Mouse (Mus musculus) CH12.LX (cell line): ENCODE results near the gene Epx. TPM values are rescaled to one million over a fixed set of nuclear protein-coding genes. Genes with fewer than 3 reads are reported as not detected.

Experiments
- DNase-seq: peaks from one replicate; pipeline ENCODE4 v3.0.0-alpha.2; 2013; ENCODE audit errors: extremely low read depth
- H3K27ac ChIP-seq: 2 replicates; pipeline ENCODE4 v1.5.1; 2012; ENCODE audit warnings: low read depth, mild to moderate bottlenecking, control low read depth, moderate library complexity; ENCODE audit not compliant: insufficient read depth
- H3K27me3 ChIP-seq: replicated peaks from 2 replicates; pipeline ENCODE3; 2012; ENCODE audit warnings: inconsistent platforms
- H3K36me3 ChIP-seq, 2 experiments: replicated peaks in 1 of 2; 2 replicates each; pipeline versions ENCODE3 to v1.6.1; 2012; ENCODE audit warnings: inconsistent platforms in 1 of 2, low read length in 1 of 2, mild to moderate bottlenecking in 1 of 2, mixed read lengths in 1 of 2, moderate library complexity in 1 of 2; ENCODE audit not compliant: control insufficient read depth in 1 of 2, insufficient read depth in 1 of 2
- H3K4me1 ChIP-seq, 2 experiments: 2 replicates each; pipeline ENCODE4 v1.6.1; 2012; ENCODE audit warnings: inconsistent platforms in 1 of 2, moderate library complexity in 1 of 2; ENCODE audit not compliant: insufficient read depth in 2 of 2, control insufficient read depth in 1 of 2
- H3K4me2 ChIP-seq: 2 replicates; pipeline ENCODE4 v1.6.1; 2012; ENCODE audit warnings: low read depth, mild to moderate bottlenecking, control low read depth; ENCODE audit not compliant: poor library complexity, insufficient read depth, severe bottlenecking
- H3K4me3 ChIP-seq, 3 experiments: fragments of 150-350 bp in 1 of 3; sonication (generic) in 1 of 3; replicated peaks in 1 of 3; 2 replicates each; pipeline versions ENCODE3 to v1.5.1; 2011 to 2012; ENCODE audit warnings: low read depth in 2 of 3, low read length in 2 of 3, mild to moderate bottlenecking in 2 of 3, moderate library complexity in 2 of 3, control low read depth in 1 of 3, improper control_type of control experiment in 1 of 3, inconsistent platforms in 1 of 3, mixed read lengths in 1 of 3; ENCODE audit not compliant: poor library complexity in 1 of 3
- H3K79me2 ChIP-seq: replicated peaks from 2 replicates; pipeline ENCODE4 v1.6.1; 2012; ENCODE audit warnings: mild to moderate bottlenecking, moderate library complexity; ENCODE audit not compliant: control insufficient read depth, poor library complexity, insufficient read depth, severe bottlenecking; ENCODE audit errors: extremely low read depth
- H3K9ac ChIP-seq: 2 replicates; pipeline ENCODE4 v1.6.1; 2012; ENCODE audit warnings: low read depth, mild to moderate bottlenecking, control low read depth, moderate library complexity; ENCODE audit not compliant: insufficient read depth
- H3K9me3 ChIP-seq: replicated peaks from 2 replicates; pipeline ENCODE3; 2012; ENCODE audit warnings: low read length, inconsistent platforms, mixed read lengths
- BHLHE40 ChIP-seq: IDR thresholded peaks from 2 replicates; pipeline ENCODE4 v1.6.1; 2011; ENCODE audit warnings: mild to moderate bottlenecking, low read depth, low read length, improper control_type of control experiment
- CHD1 ChIP-seq: IDR thresholded peaks from 2 replicates; pipeline ENCODE4 v1.6.1; 2012; ENCODE audit warnings: low read depth, low read length, improper control_type of control experiment, inconsistent platforms
- CHD2 ChIP-seq: IDR thresholded peaks from 2 replicates; pipeline ENCODE4 v1.6.1; 2011; ENCODE audit warnings: low read length, improper control_type of control experiment
- CTCF ChIP-seq, 2 experiments: IDR thresholded peaks in 1 of 2; conservative IDR thresholded peaks in 1 of 2; 2 replicates each; pipeline ENCODE4 v1.5.1; 2011 to 2012; ENCODE audit warnings: low read depth in 2 of 2, low read length in 2 of 2, improper control_type of control experiment in 1 of 2, inconsistent platforms in 1 of 2, mild to moderate bottlenecking in 1 of 2, moderate library complexity in 1 of 2
- E2F4 ChIP-seq: IDR thresholded peaks from 2 replicates; pipeline ENCODE4 v1.6.1; 2011; ENCODE audit warnings: low read depth, low read length, improper control_type of control experiment; ENCODE audit not compliant: insufficient replicate concordance
- ELF1 ChIP-seq: IDR thresholded peaks from 2 replicates; pipeline ENCODE4 v1.6.1; 2014; ENCODE audit warnings: low read depth, mild to moderate bottlenecking, inconsistent platforms, low read length, improper control_type of control experiment
- ETS1 ChIP-seq: conservative IDR thresholded peaks from 2 replicates; pipeline ENCODE4 v1.6.1; 2012; ENCODE audit warnings: low read depth, mild to moderate bottlenecking, inconsistent platforms, low read length, improper control_type of control experiment, moderate library complexity
- GABPA ChIP-seq: IDR thresholded peaks from 2 replicates; pipeline ENCODE4 v1.6.1; 2012; ENCODE audit warnings: low read depth, low read length, improper control_type of control experiment, inconsistent platforms; ENCODE audit not compliant: insufficient replicate concordance
- HCFC1 ChIP-seq: IDR thresholded peaks from 2 replicates; pipeline ENCODE4 v1.6.1; 2012; ENCODE audit warnings: low read depth, mild to moderate bottlenecking, inconsistent platforms, low read length, improper control_type of control experiment
- IRF4 ChIP-seq: IDR thresholded peaks from 2 replicates; pipeline ENCODE4 v1.6.1; 2014; ENCODE audit warnings: low read depth, mild to moderate bottlenecking, inconsistent platforms, low read length, improper control_type of control experiment
- JUN ChIP-seq: IDR thresholded peaks from 2 replicates; pipeline ENCODE4 v1.6.1; 2011; ENCODE audit warnings: low read depth, mild to moderate bottlenecking, low read length, improper control_type of control experiment, moderate library complexity; ENCODE audit not compliant: insufficient read depth
- JUND ChIP-seq: conservative IDR thresholded peaks from 2 replicates; pipeline ENCODE4 v1.6.1; 2011; ENCODE audit warnings: low read depth, low read length, improper control_type of control experiment
- KAT2A ChIP-seq: IDR thresholded peaks from 2 replicates; pipeline ENCODE4 v1.6.1; 2012; ENCODE audit warnings: low read length, improper control_type of control experiment, inconsistent platforms; ENCODE audit not compliant: insufficient replicate concordance
- MAFK ChIP-seq: IDR thresholded peaks from 2 replicates; pipeline ENCODE4 v1.6.1; 2011; ENCODE audit warnings: low read length, improper control_type of control experiment; ENCODE audit not compliant: insufficient replicate concordance
- MAX ChIP-seq: IDR thresholded peaks from 2 replicates; pipeline ENCODE4 v1.6.1; 2011; ENCODE audit warnings: low read length, improper control_type of control experiment
- MAZ ChIP-seq: IDR thresholded peaks from 2 replicates; pipeline ENCODE4 v1.6.1; 2012; ENCODE audit warnings: low read depth, mild to moderate bottlenecking, inconsistent platforms, low read length, improper control_type of control experiment, moderate library complexity
- MEF2A ChIP-seq: IDR thresholded peaks from 2 replicates; pipeline ENCODE4 v1.6.1; 2014; ENCODE audit warnings: low read depth, mild to moderate bottlenecking, inconsistent platforms, low read length, improper control_type of control experiment, borderline replicate concordance
- MXI1 ChIP-seq: IDR thresholded peaks from 2 replicates; pipeline ENCODE4 v1.6.1; 2011; ENCODE audit warnings: mild to moderate bottlenecking, low read depth, low read length, improper control_type of control experiment
- NELFE ChIP-seq: IDR thresholded peaks from 2 replicates; pipeline ENCODE4 v1.6.1; 2011; ENCODE audit warnings: low read depth, low read length, improper control_type of control experiment
- PAX5 ChIP-seq: IDR thresholded peaks from 2 replicates; pipeline ENCODE4 v1.6.1; 2012; ENCODE audit warnings: low read length, inconsistent platforms, mixed read lengths
- POLR2AphosphoS2 ChIP-seq: IDR thresholded peaks from 2 replicates; pipeline ENCODE4 v1.6.1; 2011; ENCODE audit warnings: low read depth, low read length, improper control_type of control experiment
- RCOR1 ChIP-seq: conservative IDR thresholded peaks from 2 replicates; pipeline ENCODE4 v1.6.1; 2012; ENCODE audit warnings: low read depth, mild to moderate bottlenecking, inconsistent platforms, low read length, improper control_type of control experiment
- SIN3A ChIP-seq: IDR thresholded peaks from 2 replicates; pipeline ENCODE4 v1.6.1; 2012; ENCODE audit warnings: low read length, improper control_type of control experiment, inconsistent platforms
- SMC3 ChIP-seq: IDR thresholded peaks from 2 replicates; pipeline ENCODE4 v1.6.1; 2011; ENCODE audit warnings: low read depth, low read length, improper control_type of control experiment
- TBP ChIP-seq: conservative IDR thresholded peaks from 2 replicates; pipeline ENCODE4 v1.6.1; 2011; ENCODE audit warnings: low read depth, low read length, improper control_type of control experiment
- USF1 ChIP-seq: IDR thresholded peaks from 2 replicates; pipeline ENCODE4 v1.6.1; 2014; ENCODE audit warnings: low read depth, mild to moderate bottlenecking, inconsistent platforms, low read length, improper control_type of control experiment
- USF2 ChIP-seq: conservative IDR thresholded peaks from 2 replicates; pipeline ENCODE4 v1.6.1; 2011; ENCODE audit warnings: low read depth, low read length, improper control_type of control experiment
- ZC3H11A ChIP-seq: IDR thresholded peaks from 2 replicates; pipeline ENCODE4 v1.6.1; 2012; ENCODE audit warnings: low read depth, mild to moderate bottlenecking, inconsistent platforms, low read length, improper control_type of control experiment
- ZKSCAN1 ChIP-seq: IDR thresholded peaks from 2 replicates; pipeline ENCODE4 v1.6.1; 2012; ENCODE audit warnings: low read depth, inconsistent platforms, low read length, improper control_type of control experiment, borderline replicate concordance
- ZMIZ1 ChIP-seq: IDR thresholded peaks from 2 replicates; pipeline ENCODE4 v1.6.1; 2012; ENCODE audit warnings: low read depth, mild to moderate bottlenecking, inconsistent platforms, low read length, improper control_type of control experiment
- dilution Hi-C: fragments of 300-500 bp; cut with MboI; formaldehyde crosslinking; loops from 2 replicates; pipeline ENCODE4 v1.14.3; 2020; ENCODE audit warnings: low sequenced_read_pairs; ENCODE audit not compliant: extremely low pct_unique_long_range_greater_than_20kb, extremely low pct_ligation_motif_present
- in situ Hi-C: fragments of 300-500 bp; cut with MboI; formaldehyde crosslinking; loops from 3 replicates; pipeline ENCODE4 v1.14.3; 2019; ENCODE audit warnings: low sequenced_read_pairs, low pct_ligation_motif_present, low pct_unique_long_range_greater_than_20kb, mixed read lengths
- polyA plus RNA-seq: library from polyadenylated mRNA; unstranded; fragments of >175 nt; gene quantifications from 2 replicates; pipeline ENCODE4 v1.2.1, GENCODE M21; 2012; ENCODE audit warnings: low read depth; ENCODE audit not compliant: insufficient read length
- total RNA-seq, 2 experiments: library from RNA; depleted of rRNA; stranded (reverse); fragments of 300-350 nt in 1 of 2; fragments of >200 nt in 1 of 2; gene quantifications; 2 replicates each; pipeline ENCODE4 v1.2.3; 2012 to 2014

Gene Epx
- not detected in 2 replicates for total RNA-seq (2012; rRNA removed)
- total RNA-seq (2014; rRNA removed) = not detected in 2 replicates
- polyA plus RNA-seq = 0.10 TPM in 1 of 2 replicates, not detected in the other

DNA sequence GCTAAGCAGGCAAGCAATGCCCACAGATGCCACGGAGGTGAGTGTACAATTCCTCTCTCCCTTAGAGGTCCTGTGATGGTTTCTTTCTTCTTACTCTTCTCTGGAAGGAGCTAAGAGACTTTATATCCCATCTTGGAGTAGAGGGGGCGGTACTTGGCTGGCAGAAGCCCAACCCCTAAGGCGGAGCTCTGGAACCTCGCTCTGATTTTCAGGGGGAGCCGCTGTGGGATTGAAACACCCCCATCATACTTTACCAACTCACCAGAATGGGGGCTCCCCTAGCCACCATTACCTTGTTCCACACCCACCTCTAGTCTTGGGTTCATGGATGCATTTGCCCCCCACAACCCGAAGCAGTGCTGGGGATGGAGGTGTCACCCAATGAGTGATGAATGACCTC, at the start of gene Epx:
Gene Epx, minus strand, starts transcription at position 101 of the 400 bp plus-strand sequence.
- DNase-seq = no peak
- Histone ChIP-seq H3K9me3 (no peaks in the 10 kb centered on the region), H3K27ac (no peak within 1 kb of the TSS), H3K4me1 (peaks cover 5 to 7% of the 10 kb centered on the region in 2 experiments), H3K9ac (no peak within 1 kb of the TSS), H3K36me3 (no peaks in the 10 kb centered on the region), H3K4me3 (no peak within 1 kb of the TSS), H3K79me2 (no peaks in the 10 kb centered on the region), H3K27me3 (peaks cover 11% of the 10 kb centered on the region), H3K4me2 (no peak within 1 kb of the TSS)
- in situ Hi-C loops = loop anchor here (5.0 kb wide), 1 partner anchor 73 kb away; no protein-coding TSS in a partner anchor
- no peak for TF ChIP-seq TBP
- no peak for TF ChIP-seq MEF2A
- no peak for TF ChIP-seq USF2
- TF ChIP-seq HCFC1 = no peak
- TF ChIP-seq ZMIZ1 = no peak
- TF ChIP-seq CHD2 = no peak
- no peak for TF ChIP-seq MAX
- dilution Hi-C loops = no loop called here

DNA sequence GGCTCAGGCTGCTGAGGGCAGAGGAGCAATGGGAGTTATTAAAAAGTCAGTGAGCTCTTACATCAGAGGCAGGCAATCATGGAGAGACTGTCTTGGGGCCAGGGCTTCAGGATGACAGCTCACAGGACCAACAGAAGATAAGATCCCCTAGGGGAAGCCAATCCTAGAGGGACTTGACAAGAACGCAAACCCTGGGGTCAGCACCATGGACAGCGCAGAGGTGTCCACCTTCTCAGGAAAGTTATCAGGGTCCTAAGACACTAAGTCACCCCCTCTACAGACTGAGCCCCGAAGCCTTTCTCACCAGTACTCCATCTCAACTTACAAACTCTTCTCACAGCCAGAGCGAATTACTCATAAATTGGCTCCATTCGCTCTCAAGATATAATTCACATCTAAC, 45.6 kb upstream of the Epx start, which contains the start of gene Olfr464:
Gene Olfr464, minus strand, starts transcription at position 2 of the 400 bp plus-strand sequence.
- dilution Hi-C loops = no loop called here
- in situ Hi-C loops = no loop called here

DNA sequence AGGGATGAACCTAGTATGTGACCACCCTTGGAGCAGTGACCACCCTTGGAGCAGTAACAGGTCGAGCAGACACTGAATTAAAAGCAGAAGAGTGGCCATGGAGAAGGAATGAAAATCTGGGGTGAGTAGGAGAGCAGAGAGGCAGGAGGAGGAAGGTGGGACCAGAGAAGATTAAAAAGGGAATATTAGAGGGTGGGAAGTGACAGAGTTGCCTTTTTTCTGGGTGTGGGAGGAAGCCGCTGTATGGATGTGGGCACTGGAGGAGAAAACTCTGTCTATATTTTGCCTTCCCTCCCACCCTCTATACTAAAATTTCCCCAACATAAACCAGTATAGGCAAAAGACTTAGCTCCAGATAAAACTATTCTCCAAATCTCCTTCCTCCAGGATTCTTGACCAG, 45.0 kb upstream of the Epx start:
- H3K9me3 ChIP-seq = peaks cover 2% of the 10 kb centered on the region
- TF ChIP-seq E2F4 (no peak), POLR2AphosphoS2 (no peak), CHD1 (no peak), ELF1 (no peak), SMC3 (no peak), CTCF (conservative IDR thresholded peaks at IDR 0.05 in 1 of 2, IDR thresholded peaks at IDR 0.05 in 1 of 2; ENCODE audit: low read depth in 2 of 2, low read length in 2 of 2) (no peak), JUN (no peak), NELFE (no peak), IRF4 (no peak), ETS1 (no peak), GABPA (no peak), ZC3H11A (no peak), RCOR1 (no peak), MEF2A (no peak)

More for the DNA sequence above, 45.6 kb upstream of the Epx start, which contains the start of gene Olfr464:
- H3K27me3 ChIP-seq = peaks cover 57% of the 10 kb centered on the region
- no peaks in the 10 kb centered on the region for H3K79me2 ChIP-seq
- H3K4me3 ChIP-seq = no peak within 1 kb of the TSS
- no peak for TF ChIP-seq MAFK
- no peak for TF ChIP-seq MXI1
- TF ChIP-seq USF1 = no peak
- no peak for TF ChIP-seq ZKSCAN1
- no peak for TF ChIP-seq KAT2A
- no peak for TF ChIP-seq CTCF (conservative IDR thresholded peaks at IDR 0.05 in 1 of 2, IDR thresholded peaks at IDR 0.05 in 1 of 2; ENCODE audit: low read depth in 2 of 2, low read length in 2 of 2)
- no peak for TF ChIP-seq JUND
- no peak for TF ChIP-seq MAX
- TF ChIP-seq HCFC1 = no peak
- no peak for TF ChIP-seq MEF2A
- no peak for TF ChIP-seq POLR2AphosphoS2
- no peak for TF ChIP-seq CHD1
- TF ChIP-seq ETS1 = no peak
- TF ChIP-seq MAZ = no peak
- TF ChIP-seq SIN3A = no peak
- TF ChIP-seq PAX5 = no peak
- TF ChIP-seq BHLHE40 = no peak
- H3K36me3 ChIP-seq = no peaks in the 10 kb centered on the region
- peaks cover 2% of the 10 kb centered on the region for H3K9me3 ChIP-seq
- no peak within 1 kb of the TSS for H3K9ac ChIP-seq
- no peak within 1 kb of the TSS for H3K27ac ChIP-seq
- H3K4me2 ChIP-seq = no peak within 1 kb of the TSS
- DNase-seq = peak; percentile 33
- H3K4me1 ChIP-seq = no peaks in the 10 kb centered on the region

More for the DNA sequence above, 45.0 kb upstream of the Epx start:
- H3K27ac ChIP-seq = no peak overlapping the region
- DNase-seq = no peak
- dilution Hi-C loops (no loop called here), in situ Hi-C loops (no loop called here)
- no peak overlapping the region for H3K9ac ChIP-seq
- H3K4me2 ChIP-seq = no peak overlapping the region
- H3K4me1 ChIP-seq = no peaks in the 10 kb centered on the region
- no peaks in the 10 kb centered on the region for H3K79me2 ChIP-seq
- H3K36me3 ChIP-seq = no peaks in the 10 kb centered on the region
- no peak overlapping the region for H3K4me3 ChIP-seq
- peaks cover 59% of the 10 kb centered on the region for H3K27me3 ChIP-seq
